Mouse (Mus musculus) intestine, embryonic 15.5 days (tissue): ENCODE data around the gene Ddx50. TPM values are rescaled to one million over a fixed set of nuclear protein-coding genes. Genes with fewer than 3 reads are reported as not detected.
"Not testable (repeated sequence)": the region's sequence is repeated elsewhere in the genome, so short reads cannot be mapped to it uniquely, and the experiment has no call there.

Experiments
- ATAC-seq: fragments of 200-750 bp; cut with Nextera tagmentation; 2 replicates; pipeline ENCODE4 v1.8.0; 2017; ENCODE audit warnings: moderate TSS enrichment, moderate library complexity
- H3K27ac ChIP-seq: fragments of 300-500 bp; sonication (generic); 2 replicates; pipeline ENCODE4 v1.5.1; 2015; ENCODE audit warnings: mild to moderate bottlenecking, inconsistent platforms
- H3K27me3 ChIP-seq: fragments of 300-500 bp; sonication (generic); replicated peaks from 2 replicates; pipeline ENCODE4 v1.6.1; 2015; ENCODE audit warnings: inconsistent platforms
- H3K36me3 ChIP-seq: fragments of 300-500 bp; sonication (generic); 2 replicates; pipeline ENCODE4 v1.6.1; 2015; ENCODE audit warnings: inconsistent platforms
- H3K4me1 ChIP-seq: fragments of 300-500 bp; sonication (generic); replicated peaks from 2 replicates; pipeline ENCODE4 v1.6.1; 2015; ENCODE audit warnings: inconsistent platforms
- H3K4me2 ChIP-seq: fragments of 300-500 bp; sonication (generic); replicated peaks from 2 replicates; pipeline ENCODE4 v1.6.1; 2015; ENCODE audit warnings: mild to moderate bottlenecking, inconsistent platforms
- H3K4me3 ChIP-seq: fragments of 300-500 bp; sonication (generic); replicated peaks from 2 replicates; pipeline ENCODE4 v1.5.1; 2015; ENCODE audit warnings: inconsistent platforms
- H3K9ac ChIP-seq: fragments of 300-500 bp; sonication (generic); 2 replicates; pipeline ENCODE4 v1.6.1; 2015; ENCODE audit warnings: inconsistent platforms
- H3K9me3 ChIP-seq: fragments of 300-500 bp; sonication (generic); 2 replicates; pipeline ENCODE4 v1.6.1; 2016; ENCODE audit warnings: inconsistent platforms
- WGBS: fragments of 180-500 bp; shearing (Covaris S2); methylation state at CpG from one replicate; pipeline ENCODE4 v1.1.7; 2015; 5-methylcytosine and 5-hydroxymethylcytosine counted together
- polyA plus RNA-seq: library from polyadenylated mRNA; unstranded; fragments of >200 nt; fragmentation: Nextera tagmentation; extraction: Ambion mirVana; gene quantifications from 2 replicates; pipeline ENCODE4 v1.2.1, GENCODE M21; 2015

The Ddx50 gene
- polyA plus RNA-seq, 1 experiment from 2014 or later: 112 TPM

DNA sequence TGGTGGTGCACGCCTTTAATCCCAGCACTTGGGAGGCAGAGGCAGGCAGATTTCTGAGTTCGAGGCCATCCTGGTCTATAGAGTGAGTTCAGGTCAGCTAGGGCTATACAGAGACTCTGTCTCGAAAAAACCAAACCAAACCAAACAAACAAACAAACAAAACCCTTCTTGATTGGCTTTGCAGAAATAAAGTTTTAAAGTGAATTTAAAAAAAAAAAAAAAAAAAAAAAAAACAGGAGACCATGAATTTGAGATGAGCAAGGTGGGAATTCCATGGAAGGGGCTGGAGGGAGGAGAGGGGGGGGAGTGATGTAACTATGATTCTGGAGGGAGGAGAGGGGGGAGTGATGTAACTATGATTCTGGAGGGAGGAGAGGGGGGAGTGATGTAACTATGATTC lies 51.7 kb downstream of the Ddx50 start:
- ATAC-seq, H3K9ac ChIP-seq: not testable (repeated sequence)
- WGBS: 92% methylated on average over 3 of the region's 3 CpGs

DNA sequence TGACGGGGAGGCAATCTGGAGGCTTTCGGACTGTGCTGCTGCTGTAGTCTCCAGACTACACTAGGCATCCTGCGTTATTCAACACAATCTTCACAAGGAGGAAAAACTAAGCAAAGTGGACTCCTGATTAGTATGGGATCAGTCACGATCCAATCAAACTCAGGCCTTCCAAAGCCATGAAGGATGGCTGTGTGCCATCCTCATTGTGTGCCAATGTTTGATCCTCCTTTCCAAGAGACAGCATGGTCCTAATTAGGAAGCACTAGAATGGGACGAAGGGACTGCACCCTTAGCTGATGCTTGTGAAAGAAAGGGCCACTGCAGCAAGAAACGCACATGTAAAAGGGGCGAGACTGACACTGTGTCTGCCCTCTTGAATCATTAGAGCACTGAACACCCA lies 58.5 kb downstream of the Ddx50 start:
- Histone ChIP-seq H3K27me3 (no peaks in the 10 kb centered on the region), H3K4me2 (no peak overlapping the region), H3K4me3 (no peak overlapping the region), H3K9ac (no peak overlapping the region), H3K36me3 (peaks cover 49% of the 10 kb centered on the region), H3K4me1 (no peaks in the 10 kb centered on the region), H3K9me3 (no peaks in the 10 kb centered on the region), H3K27ac (no peak overlapping the region)
- ATAC-seq: no peak
- WGBS: 89% methylated on average over 7 of the region's 7 CpGs

More for the DNA sequence above, 51.7 kb downstream of the Ddx50 start:
- H3K4me2 ChIP-seq, H3K27me3 ChIP-seq, H3K4me3 ChIP-seq, H3K4me1 ChIP-seq, H3K9me3 ChIP-seq, H3K27ac ChIP-seq: not testable (repeated sequence)
- H3K36me3 ChIP-seq: peaks cover 19% of the 10 kb centered on the region; the same call in 1 of the 2 replicates

DNA sequence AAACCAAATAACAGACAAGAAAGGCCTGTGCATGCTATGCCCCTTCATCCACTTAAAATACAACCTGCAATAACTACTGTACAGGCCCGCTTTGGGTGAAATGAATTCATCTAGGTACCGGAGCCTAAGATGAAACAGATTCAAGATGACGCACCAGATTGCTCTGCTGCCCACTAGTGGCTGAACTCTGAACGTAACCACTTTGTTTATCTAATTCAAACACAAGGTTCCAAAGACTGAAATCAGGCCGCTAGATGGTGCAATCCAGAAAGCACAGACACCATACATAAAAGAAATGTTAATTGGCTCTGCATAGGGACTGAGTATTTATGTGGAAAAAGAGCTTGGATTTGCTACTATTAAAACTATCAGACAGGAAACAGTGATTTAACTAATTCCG lies 60.8 kb downstream of the Ddx50 start:
- H3K9me3 ChIP-seq: no peaks in the 10 kb centered on the region
- 41% methylated on average over 6 of the region's 6 CpGs for WGBS
- H3K27ac ChIP-seq: no peak overlapping the region
- H3K4me3 ChIP-seq: no peak overlapping the region
- peak; percentile 71 for ATAC-seq
- H3K4me1 ChIP-seq: no peaks in the 10 kb centered on the region
- no peaks in the 10 kb centered on the region for H3K27me3 ChIP-seq
- H3K9ac ChIP-seq: no peak overlapping the region
- H3K36me3 ChIP-seq: peaks cover 57% of the 10 kb centered on the region
- H3K4me2 ChIP-seq: no peak overlapping the region

DNA sequence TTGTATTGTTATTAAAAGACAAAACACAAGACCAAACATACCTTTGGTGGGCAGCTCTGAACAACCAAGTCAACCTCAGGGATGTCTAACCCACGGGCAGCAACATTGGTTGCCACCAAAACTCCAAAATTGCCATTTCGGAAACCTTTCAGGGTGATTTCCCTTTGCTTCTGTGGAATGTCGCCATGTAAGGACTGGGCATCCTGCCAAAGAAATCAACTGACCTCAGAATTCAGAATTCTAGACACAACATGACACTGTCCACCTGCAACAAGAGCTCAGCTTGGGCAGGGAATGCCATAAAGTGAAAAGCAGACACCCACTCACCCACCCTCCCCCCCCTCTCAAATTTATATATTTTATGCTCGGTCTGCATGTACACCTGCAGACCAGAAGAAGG lies 62.4 kb downstream of the Ddx50 start:
- no peak overlapping the region for H3K9ac ChIP-seq
- H3K27me3 ChIP-seq: no peaks in the 10 kb centered on the region
- no peak for ATAC-seq
- no peaks in the 10 kb centered on the region for H3K4me1 ChIP-seq
- no peak overlapping the region for H3K4me3 ChIP-seq
- no peak overlapping the region for H3K4me2 ChIP-seq
- H3K36me3 ChIP-seq: peaks cover 65% of the 10 kb centered on the region
- WGBS: 82% methylated on average over 4 of the region's 4 CpGs
- no peak overlapping the region for H3K27ac ChIP-seq
- no peaks in the 10 kb centered on the region for H3K9me3 ChIP-seq

DNA sequence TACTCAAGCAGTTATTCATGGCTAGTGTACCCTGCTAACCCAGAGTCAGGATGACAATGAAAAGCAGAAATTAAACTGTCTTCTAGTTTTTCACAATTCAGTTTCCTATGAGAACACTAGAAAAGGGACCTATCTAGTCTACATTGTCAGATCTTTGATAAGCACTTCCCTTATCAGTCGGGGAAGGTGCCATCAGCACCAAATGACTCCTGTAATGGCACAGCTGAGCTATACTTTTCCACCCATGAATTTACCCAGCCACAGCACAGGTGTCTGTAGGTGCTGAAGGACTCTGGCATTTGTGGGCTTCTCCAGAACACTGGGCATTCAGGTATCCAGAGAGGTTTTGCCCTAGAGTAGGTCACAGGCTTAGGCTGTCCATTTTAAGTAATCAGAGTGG lies 67.8 kb downstream of the Ddx50 start:
- Histone ChIP-seq H3K9ac (no peak overlapping the region), H3K9me3 (no peaks in the 10 kb centered on the region), H3K27me3 (no peaks in the 10 kb centered on the region), H3K4me3 (no peak overlapping the region), H3K4me2 (no peak overlapping the region), H3K4me1 (no peaks in the 10 kb centered on the region), H3K36me3 (peaks cover 50% of the 10 kb centered on the region), H3K27ac (no peak overlapping the region)
- no peak for ATAC-seq
- WGBS: 82% methylated on average over 1 of the region's 1 CpGs

DNA sequence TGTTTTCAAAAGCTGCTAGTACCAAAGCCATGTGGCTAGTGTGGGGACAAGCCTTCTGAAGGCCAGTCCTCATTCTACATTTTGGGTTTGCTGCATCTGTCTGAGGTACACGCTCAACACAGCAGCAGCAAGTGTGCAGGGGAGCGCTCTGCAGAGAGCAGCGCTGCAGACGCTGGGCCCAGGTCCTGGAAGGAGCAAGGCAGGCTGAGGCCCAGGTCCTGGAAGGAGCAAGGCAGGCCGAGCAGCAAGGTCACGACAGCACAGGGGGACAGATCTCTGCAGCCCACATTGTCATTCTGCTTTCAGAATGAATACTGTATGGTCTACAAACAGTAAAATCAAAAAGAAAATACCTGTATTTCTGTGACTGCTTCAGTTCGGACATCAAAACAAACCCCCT lies 68.3 kb downstream of the Ddx50 start:
- peaks cover 45% of the 10 kb centered on the region for H3K36me3 ChIP-seq
- H3K4me3 ChIP-seq: no peak overlapping the region
- 77% methylated on average over 7 of the region's 7 CpGs for WGBS

DNA sequence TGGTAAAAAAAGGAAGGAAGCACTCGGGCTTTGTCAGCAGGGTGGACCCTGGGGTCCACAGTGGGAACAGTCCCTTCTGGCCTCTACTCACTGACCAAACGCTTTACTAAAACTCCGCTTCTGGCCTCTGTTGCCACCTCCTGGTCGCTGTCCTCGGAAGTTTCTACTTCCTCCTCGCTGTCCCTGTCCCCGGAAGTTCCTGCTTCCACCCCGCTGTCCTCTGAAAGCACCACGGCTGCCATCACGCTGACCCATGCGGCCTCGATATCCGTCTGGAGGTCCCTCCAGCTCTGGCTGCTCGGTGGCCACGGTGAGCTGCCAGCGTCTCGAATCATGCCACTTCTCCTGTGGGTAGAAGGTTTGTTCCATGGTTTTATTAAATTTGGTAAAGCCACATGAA lies 68.8 kb downstream of the Ddx50 start:
- H3K36me3 ChIP-seq: peaks cover 42% of the 10 kb centered on the region

More for the DNA sequence above, 68.3 kb downstream of the Ddx50 start:
- Histone ChIP-seq H3K27ac (no peak overlapping the region), H3K4me2 (no peak overlapping the region), H3K9ac (no peak overlapping the region), H3K4me1 (0 out of 2 replicates have a peak, but pooled peaks cover under 1% of the 10 kb centered on the region), H3K9me3 (no peaks in the 10 kb centered on the region), H3K27me3 (no peaks in the 10 kb centered on the region)
- no peak for ATAC-seq

DNA sequence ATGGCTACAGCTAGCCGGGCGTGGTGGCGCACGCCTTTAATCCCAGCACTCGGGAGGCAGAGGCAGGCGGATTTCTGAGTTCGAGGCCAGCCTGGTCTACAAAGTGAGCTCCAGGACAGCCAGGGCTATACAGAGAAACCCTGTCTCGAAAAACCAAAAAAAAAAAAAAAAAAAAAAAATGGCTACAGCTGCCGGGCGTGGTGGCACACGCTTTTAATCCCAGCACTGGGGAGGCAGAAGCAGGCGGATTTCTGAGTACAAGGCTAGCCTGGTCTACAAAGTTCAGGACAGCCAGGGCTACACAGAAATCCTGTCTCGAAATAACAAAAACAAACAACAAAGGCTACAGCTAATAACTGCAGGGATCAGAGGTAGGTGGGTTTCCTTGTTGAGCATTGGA lies 71.9 kb downstream of the Ddx50 start:
- ATAC-seq, H3K27ac ChIP-seq, H3K9me3 ChIP-seq, H3K4me2 ChIP-seq, H3K4me1 ChIP-seq, H3K4me3 ChIP-seq, H3K9ac ChIP-seq, H3K27me3 ChIP-seq: not testable (repeated sequence)
- WGBS: 93% methylated on average over 12 of the region's 13 CpGs
- peaks cover 23% of the 10 kb centered on the region for H3K36me3 ChIP-seq

More for the DNA sequence above, 68.8 kb downstream of the Ddx50 start:
- no peak overlapping the region for H3K27ac ChIP-seq
- no peak overlapping the region for H3K4me2 ChIP-seq
- no peak for ATAC-seq
- no peaks in the 10 kb centered on the region for H3K9me3 ChIP-seq
- H3K4me1 ChIP-seq: peaks cover 4% of the 10 kb centered on the region; the same call in 1 of the 2 replicates
- WGBS: 83% methylated on average over 17 of the region's 17 CpGs
- no peak overlapping the region for H3K4me3 ChIP-seq
- no peak overlapping the region for H3K9ac ChIP-seq
- H3K27me3 ChIP-seq: no peaks in the 10 kb centered on the region

DNA sequence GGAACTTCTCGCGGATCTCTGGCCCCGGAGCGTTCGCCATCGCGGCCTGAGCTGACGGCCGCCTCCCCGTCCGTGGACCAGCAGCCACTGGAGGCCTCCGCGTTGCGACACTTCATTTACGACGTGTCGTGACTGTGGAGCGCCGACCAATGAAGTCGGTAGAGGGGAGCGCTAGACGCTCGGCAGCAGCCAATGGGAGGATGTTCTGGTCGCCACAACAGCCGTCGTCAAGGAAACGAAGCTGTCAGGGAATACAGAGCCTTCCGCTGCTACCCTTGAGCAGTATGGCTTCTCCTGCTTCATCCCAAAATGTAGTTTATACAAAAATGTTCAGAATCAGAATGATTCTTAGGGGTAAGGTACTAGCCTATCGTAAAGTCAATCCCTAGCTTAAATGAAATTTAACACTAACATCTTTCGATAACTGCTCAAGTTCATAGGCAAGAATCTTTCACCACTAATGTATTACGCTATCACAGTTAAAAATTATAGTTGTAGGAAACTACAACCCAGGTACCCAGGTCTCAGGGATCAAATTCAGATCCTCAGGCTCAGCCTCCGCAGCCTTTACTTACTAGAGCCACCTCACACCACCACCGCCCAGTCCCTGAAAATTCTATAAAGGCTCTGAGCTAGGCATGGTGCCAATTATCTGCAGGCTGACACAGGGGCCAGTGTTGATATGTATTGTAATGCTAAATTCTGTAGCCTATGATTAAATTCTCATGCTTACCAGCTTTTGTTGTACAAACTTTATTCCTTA lies 72.5 kb downstream of the Ddx50 start, which contains the start of gene Kif1bp:
Gene Kif1bp (minus strand): TSS at position 120 of the 763 bp plus-strand sequence.
- peak; percentile 100 for ATAC-seq
- peak within 1 kb of the TSS; percentile 83 for H3K4me3 ChIP-seq
- H3K4me2 ChIP-seq: peak within 1 kb of the TSS; percentile 92
- H3K9me3 ChIP-seq: no peaks in the 10 kb centered on the region
- peak within 1 kb of the TSS; percentile 77 for H3K27ac ChIP-seq
- no peaks in the 10 kb centered on the region for H3K27me3 ChIP-seq
- peaks cover 18% of the 10 kb centered on the region for H3K36me3 ChIP-seq
- peak within 1 kb of the TSS; percentile 84 for H3K9ac ChIP-seq
- H3K4me1 ChIP-seq: peaks cover 8% of the 10 kb centered on the region
- 4% methylated on average over 33 of the region's 33 CpGs for WGBS

DNA sequence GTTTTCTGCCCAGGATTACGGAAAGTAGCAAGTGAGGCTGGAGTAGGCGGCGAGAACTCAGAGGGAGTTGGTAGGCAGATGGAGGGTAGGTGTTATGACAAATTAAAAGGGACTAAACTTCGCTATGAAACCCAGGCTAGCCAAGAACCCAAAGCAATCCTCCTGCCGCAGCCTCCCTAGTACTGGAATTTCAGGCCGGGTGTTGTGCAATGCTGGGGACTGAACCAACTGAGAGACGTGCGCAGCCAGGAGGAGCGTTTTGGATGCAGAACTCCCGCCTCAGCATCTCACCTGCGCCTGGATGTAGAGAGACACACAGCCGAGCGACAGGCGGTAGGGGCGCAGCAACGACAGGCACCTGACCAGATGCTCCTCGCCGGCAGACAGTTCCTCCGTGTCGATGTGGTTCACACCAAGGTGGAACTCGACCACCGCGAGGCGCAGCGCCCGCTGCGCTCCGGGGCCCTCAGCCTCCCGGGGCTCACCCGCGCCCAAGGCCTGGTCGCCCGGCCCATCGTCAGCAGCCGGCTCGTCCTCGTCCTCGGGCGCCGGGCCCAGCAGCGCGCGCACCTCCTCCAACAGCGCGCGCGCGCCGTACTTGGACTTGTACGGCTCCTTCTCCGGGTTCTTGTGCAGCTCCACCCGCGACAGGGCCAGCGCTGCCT lies 73.2 kb downstream of the Ddx50 start:
- Histone ChIP-seq H3K27ac (peak overlapping the region; percentile 77), H3K4me2 (peak overlapping the region; percentile 92), H3K36me3 (peaks cover 13% of the 10 kb centered on the region), H3K9ac (peak overlapping the region; percentile 84), H3K27me3 (no peaks in the 10 kb centered on the region), H3K4me3 (peak overlapping the region; percentile 83), H3K9me3 (no peaks in the 10 kb centered on the region), H3K4me1 (peaks cover 8% of the 10 kb centered on the region)
- under 1% methylated on average over 54 of the region's 54 CpGs for WGBS
- peak; percentile 89 for ATAC-seq

DNA sequence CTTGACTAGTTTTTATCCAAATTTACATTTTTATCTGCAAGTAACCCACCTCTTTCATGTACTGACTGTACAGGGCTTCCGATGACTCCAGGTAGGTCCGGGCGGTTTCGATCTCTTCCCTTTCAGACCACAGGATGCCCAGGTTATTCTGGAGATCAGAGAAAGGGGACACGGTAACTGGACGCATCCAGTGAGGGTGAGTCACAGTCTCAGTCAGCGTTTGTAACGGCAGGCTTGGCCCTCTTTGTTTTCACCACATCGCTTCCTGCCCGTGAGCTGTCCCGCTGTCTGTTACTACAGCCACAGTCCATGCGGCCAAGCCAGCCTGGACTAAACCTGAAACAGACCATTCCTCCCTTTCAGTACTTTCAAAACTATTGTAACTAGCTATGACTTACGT lies 76.0 kb downstream of the Ddx50 start:
- Histone ChIP-seq H3K4me1 (peaks cover 8% of the 10 kb centered on the region), H3K9ac (no peak overlapping the region), H3K27ac (no peak overlapping the region), H3K27me3 (no peaks in the 10 kb centered on the region), H3K9me3 (no peaks in the 10 kb centered on the region), H3K36me3 (0 out of 2 replicates have a peak, but pooled peaks cover 4% of the 10 kb centered on the region), H3K4me2 (no peak overlapping the region), H3K4me3 (no peak overlapping the region)
- WGBS: 92% methylated on average over 13 of the region's 13 CpGs
- ATAC-seq: no peak

DNA sequence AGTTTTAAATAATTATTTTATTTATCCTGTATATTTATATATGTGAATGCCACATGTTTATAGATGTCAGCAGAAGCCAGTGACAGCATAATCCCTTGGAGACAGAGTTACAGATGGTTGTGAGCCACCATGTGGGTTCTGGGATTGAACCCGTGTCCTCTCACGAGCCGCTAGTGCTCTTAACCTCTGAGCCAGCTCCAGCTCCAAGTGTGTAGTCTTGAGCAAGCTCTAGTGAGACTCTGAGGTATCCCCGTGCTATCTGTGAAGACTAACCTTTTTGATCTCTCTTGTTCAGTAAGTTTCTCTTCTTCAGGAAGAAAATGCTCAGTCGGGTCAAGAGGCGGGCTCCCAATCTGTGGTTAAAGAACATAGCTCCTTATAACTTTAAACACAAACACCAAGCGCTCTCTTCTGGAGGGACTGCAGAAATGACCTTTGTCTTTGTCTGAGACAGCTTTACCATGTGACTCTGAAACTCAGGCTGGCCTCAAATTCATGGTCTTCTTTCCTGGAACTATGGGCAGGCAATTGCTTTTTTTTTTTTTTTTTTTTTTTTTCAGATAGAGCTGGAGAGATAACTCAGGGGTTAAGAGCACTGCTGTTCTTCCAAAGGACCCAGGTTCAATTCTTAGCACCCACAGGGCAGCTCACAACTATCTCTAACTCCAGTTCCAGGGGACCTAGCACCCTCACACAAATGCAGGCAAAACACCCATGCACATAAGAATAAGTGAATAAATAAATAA lies 80.7 kb downstream of the Ddx50 start:
- no peaks in the 10 kb centered on the region for H3K27me3 ChIP-seq
- no peak overlapping the region for H3K27ac ChIP-seq
- ATAC-seq: peak; percentile 49; the same call in 1 of the 2 replicates
- no peaks in the 10 kb centered on the region for H3K9me3 ChIP-seq
- no peak overlapping the region for H3K9ac ChIP-seq
- 85% methylated on average over 7 of the region's 7 CpGs for WGBS
- H3K36me3 ChIP-seq: peaks cover 27% of the 10 kb centered on the region; the same call in 1 of the 2 replicates
- no peaks in the 10 kb centered on the region for H3K4me1 ChIP-seq
- H3K4me2 ChIP-seq: no peak overlapping the region
- H3K4me3 ChIP-seq: no peak overlapping the region
